Mouse (Mus musculus): ENCODE results near the gene Tgfb3.

DNA sequence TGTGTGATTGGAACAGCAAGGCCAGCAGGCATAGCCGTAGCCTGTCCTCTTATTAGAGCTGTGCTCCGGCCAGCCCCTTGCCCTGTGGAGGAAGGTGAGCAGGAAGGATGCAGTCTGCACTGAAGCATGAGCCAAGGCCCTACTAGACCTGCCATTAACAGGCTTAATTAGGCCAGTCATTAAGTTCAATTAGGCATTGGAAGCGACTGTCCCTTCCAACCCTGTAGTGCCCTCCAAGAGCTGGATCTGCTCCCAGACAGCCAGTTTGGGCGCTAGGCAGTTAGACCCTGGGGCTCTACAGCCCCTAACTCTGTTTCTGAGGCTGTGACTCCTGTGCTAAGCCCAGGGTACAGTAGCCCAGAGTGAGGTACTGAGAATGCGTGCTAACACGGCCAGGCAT, 45.2 kb upstream of the Tgfb3 start:
- TF ChIP-seq EP300 (IDR thresholded peaks at IDR 0.05; ENCODE audit: low read depth) (no peak), CTCF (IDR thresholded peaks at IDR 0.05; ENCODE audit: low read depth) (no peak)

Data from heart, postnatal 0 days (tissue).